Mouse (Mus musculus) gastrocnemius, adult 2 months (tissue): Measurements from ENCODE around the gene Fam20a. TPM values are rescaled to one million over a fixed set of nuclear protein-coding genes. Genes with fewer than 3 reads are reported as not detected.
A peak's percentile ranks its signal among the peaks of the same experiment; 100 is the strongest.

ENCODE experiments used
- DNase-seq: peaks from one replicate; pipeline ENCODE4 v3.0.0; 2022
- H3K27ac ChIP-seq: fragments of 200-600 bp; 2 replicates; pipeline ENCODE4 v1.8.1; 2022; ENCODE audit warnings: mild to moderate bottlenecking
- H3K4me3 ChIP-seq: fragments of 200-600 bp; 2 replicates; pipeline ENCODE4 v1.8.1; 2022; ENCODE audit warnings: mild to moderate bottlenecking, moderate library complexity
- CTCF ChIP-seq: fragments of 200-600 bp; IDR thresholded peaks from 2 replicates; pipeline ENCODE4 v1.8.1; 2022; ENCODE audit warnings: antibody characterized with exemption, mild to moderate bottlenecking, moderate library complexity
- intact Hi-C: fragments of 180-260 bp; cut with DNase I; formaldehyde crosslinking; loops from one replicate; pipeline ENCODE4 v1.15.1; 2025
- total RNA-seq, 2 experiments: library from RNA; stranded (reverse); gene quantifications; 2 replicates each; pipeline ENCODE4 v1.2.3; 2021

Gene Fam20a
- total RNA-seq, 2 experiments from 2014 or later: 1.2 to 2.7 TPM

GRCm38 (mm10) chr11:109708786-109709185, 13.3 kb downstream of the Fam20a start:
- Histone ChIP-seq H3K4me3 (no peak overlapping the region), H3K27ac (no peak overlapping the region)
- intact Hi-C loops: no loop called here
- TF ChIP-seq CTCF: no peak
- no peak for DNase-seq

- Histone ChIP-seq H3K4me3 (no peak overlapping the region), H3K27ac (no peak overlapping the region)
- no peak for DNase-seq
- no peak for TF ChIP-seq CTCF
- intact Hi-C loops: no loop called here
These were observed 14.6 kb downstream of the Fam20a start for GRCm38 (mm10) chr11:109707442-109707841.

DNA sequence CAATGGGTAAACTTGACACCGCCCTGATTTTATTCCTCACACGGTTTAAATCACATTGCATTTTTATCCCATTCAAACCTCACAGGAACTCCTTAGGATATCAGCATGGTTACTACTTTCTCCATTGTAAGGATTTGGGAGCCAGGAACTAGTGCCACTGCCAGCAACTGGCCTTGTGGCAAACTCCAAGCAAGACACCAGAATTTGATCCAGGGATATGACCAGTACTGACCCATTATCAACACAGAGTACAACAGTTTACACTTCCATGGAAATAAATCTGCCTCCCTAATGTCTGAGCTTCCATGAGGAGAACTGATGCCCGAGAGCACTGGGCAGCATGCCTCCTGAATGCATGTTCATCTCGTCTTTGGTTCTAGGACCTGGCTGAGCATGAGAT, 15.5 kb downstream of the Fam20a start:
- intact Hi-C loops: no loop called here
- H3K4me3 ChIP-seq: no peak overlapping the region
- no peak for TF ChIP-seq CTCF
- H3K27ac ChIP-seq: peak overlapping the region; percentile 24; the same call in 1 of the 2 replicates
- DNase-seq: no peak

DNA sequence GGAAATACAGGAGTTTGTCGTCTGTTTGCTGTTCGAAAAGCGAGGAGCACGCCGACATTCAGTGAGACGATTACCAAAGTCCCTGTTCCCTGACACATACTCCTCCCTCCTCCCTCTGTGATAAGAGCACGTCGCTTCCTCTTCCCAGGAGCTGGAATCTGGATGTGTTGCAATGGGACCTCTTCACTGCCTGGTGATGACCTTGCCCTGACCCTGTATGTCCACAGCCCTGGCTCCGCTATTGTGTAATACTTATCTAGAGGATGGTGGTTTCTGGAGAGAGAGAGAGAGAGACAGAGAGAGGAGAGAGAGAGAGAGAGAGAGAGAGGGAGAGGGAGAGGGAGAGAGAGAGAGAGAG, 16.0 kb downstream of the Fam20a start:
- DNase-seq: peak; percentile 41
- TF ChIP-seq CTCF: no peak
- H3K4me3 ChIP-seq: no peak overlapping the region
- no peak overlapping the region; the same call in none of the 2 replicates for H3K27ac ChIP-seq
- intact Hi-C loops: no loop called here

- intact Hi-C loops: no loop called here
- H3K27ac ChIP-seq: no peak overlapping the region; the same call in none of the 2 replicates
- no peak for TF ChIP-seq CTCF
- no peak for DNase-seq
- no peak overlapping the region for H3K4me3 ChIP-seq
These were observed 16.6 kb downstream of the Fam20a start for GRCm38 (mm10) chr11:109705336-109706054.

DNA sequence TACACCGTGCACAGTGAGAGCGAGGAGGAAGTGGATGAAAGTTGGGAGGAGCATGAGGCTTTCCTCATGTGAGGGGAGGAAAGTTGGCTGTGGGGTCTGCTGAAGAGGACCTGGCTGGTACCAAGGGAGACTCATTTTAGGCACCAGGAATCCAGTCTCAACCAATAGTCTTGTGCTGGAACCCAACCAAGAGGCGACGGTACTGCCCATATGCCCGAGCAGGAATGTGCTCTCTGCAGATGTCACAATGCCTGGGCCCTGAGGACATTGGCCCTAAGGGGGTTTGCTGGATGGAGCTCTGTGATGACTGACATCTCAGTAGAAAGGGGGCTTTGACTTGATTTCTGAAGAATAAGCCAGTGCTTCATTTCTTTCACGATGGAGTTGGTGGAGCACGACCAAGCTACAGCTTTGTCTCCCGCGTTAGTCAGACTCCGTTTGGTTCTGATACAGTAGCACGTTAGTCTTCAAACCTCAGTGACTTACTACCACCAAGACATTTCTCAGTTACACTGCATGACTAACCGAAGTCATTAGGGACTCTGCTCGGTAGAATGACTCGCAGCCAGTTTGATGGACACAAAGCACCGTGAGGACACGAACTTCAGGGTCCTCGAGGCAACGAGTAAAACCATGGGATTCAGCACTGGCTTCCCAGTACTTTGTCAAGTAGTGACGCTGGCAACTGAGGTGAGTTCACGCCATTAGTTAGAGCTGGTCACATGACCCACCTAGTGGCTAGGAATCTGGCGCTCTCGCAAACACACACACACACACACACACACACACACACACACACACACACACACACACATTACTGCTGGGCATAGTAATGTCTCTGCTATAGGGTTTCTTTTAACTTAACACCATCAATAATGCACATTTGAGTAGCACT, 17.5 kb downstream of the Fam20a start:
- H3K4me3 ChIP-seq: no peak overlapping the region
- no peak for DNase-seq
- H3K27ac ChIP-seq: no peak overlapping the region
- no peak for TF ChIP-seq CTCF
- intact Hi-C loops: no loop called here

- Histone ChIP-seq H3K4me3 (no peak overlapping the region), H3K27ac (no peak overlapping the region)
- intact Hi-C loops: no loop called here
- no peak for TF ChIP-seq CTCF
- DNase-seq: no peak
These were observed 18.2 kb downstream of the Fam20a start for GRCm38 (mm10) chr11:109703845-109704244.

GRCm38 (mm10) chr11:109702031-109702815, 19.9 kb downstream of the Fam20a start:
- no peak for DNase-seq
- intact Hi-C loops: no loop called here
- no peak overlapping the region for H3K27ac ChIP-seq
- TF ChIP-seq CTCF: no peak
- no peak overlapping the region for H3K4me3 ChIP-seq

- Histone ChIP-seq H3K27ac (no peak overlapping the region), H3K4me3 (no peak overlapping the region)
- no peak for TF ChIP-seq CTCF
- no peak for DNase-seq
- intact Hi-C loops: no loop called here
These were observed 21.3 kb downstream of the Fam20a start for GRCm38 (mm10) chr11:109700761-109701160.

- no peak for DNase-seq
- peak; percentile 31 for TF ChIP-seq CTCF
- no peak overlapping the region for H3K27ac ChIP-seq
- H3K4me3 ChIP-seq: no peak overlapping the region
- intact Hi-C loops: no loop called here
These were observed 22.3 kb downstream of the Fam20a start for GRCm38 (mm10) chr11:109699784-109700183.

DNA sequence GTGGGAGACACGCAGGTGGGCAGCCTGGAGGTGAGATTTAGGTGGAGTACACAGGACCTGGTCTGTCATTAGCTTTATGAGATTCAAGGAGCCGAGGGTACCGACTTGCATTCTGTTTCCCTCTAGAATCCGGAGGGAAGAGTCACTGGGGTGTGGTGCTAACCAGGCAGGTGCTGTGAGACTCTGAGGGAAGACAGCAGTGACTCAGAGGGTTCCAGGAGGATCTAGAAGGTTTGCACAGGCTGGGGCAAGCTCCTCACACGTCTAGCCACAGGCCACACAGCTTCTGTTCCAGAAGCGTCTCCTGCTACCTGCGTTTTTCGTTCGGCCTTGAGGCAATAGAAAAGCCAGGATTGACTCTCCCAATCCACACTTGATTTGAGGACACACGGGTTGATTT, 23.3 kb downstream of the Fam20a start:
- TF ChIP-seq CTCF: no peak

DNA sequence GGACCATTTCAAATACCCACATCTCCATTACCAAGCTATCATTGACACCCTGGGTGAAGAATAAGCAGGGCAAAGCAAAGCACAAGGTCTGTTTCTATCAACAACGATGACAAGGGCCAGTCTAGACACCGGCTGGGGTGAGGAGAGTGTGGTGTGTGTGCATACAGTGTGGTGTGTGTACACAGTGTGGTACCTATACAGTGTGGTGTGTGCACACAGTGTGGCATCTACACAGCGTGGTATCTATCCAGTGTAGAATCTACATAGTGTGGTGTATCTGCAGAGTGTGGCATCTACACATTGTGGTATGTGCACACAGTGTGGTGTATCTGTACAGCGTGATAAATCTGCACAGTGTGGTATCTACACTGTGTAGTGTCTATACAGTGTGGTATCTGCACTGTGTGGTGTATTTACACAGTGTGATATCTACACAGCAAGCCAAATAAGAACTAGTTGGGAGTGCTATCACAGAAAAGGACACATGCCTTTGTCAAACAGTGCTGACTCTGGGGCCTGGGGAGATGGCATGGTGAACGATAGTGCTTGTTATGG, 24.9 kb downstream of the Fam20a start:
- intact Hi-C loops: no loop called here
- Histone ChIP-seq H3K4me3 (no peak overlapping the region), H3K27ac (no peak overlapping the region)
- no peak for TF ChIP-seq CTCF
- no peak for DNase-seq

More for the DNA sequence above, 23.3 kb downstream of the Fam20a start:
- intact Hi-C loops: no loop called here
- H3K27ac ChIP-seq: 0 out of 2 replicates have a peak overlapping the region, but pooled peaks have one; percentile 6
- no peak for DNase-seq
- no peak overlapping the region for H3K4me3 ChIP-seq
